Mouse (Mus musculus) heart, postnatal 4 days (tissue): ENCODE data around the gene Sptbn4. TPM values are rescaled to one million over a fixed set of nuclear protein-coding genes. Genes with fewer than 3 reads are reported as not detected.

Experiments used
- DNase-seq: peaks from one replicate; pipeline ENCODE4 v3.0.0; 2021
- total RNA-seq, 2 experiments: library from RNA; stranded (reverse); gene quantifications; 2 replicates each; pipeline ENCODE4 v1.2.3; 2021

The Sptbn4 gene
- total RNA-seq, 2 experiments from 2014 or later, result 0.32 to 0.50 TPM

GRCm38 (mm10) chr7:27473835-27474489, 26.5 kb upstream of the Sptbn4 start:
- DNase-seq, result no peak

- DNase-seq, result peak; percentile 100
These were observed 25.8 kb upstream of the Sptbn4 start, which contains the start of gene Sertad3 for GRCm38 (mm10) chr7:27473156-27473834. Gene Sertad3 (plus strand): TSS chr7:27473768.

- DNase-seq, result no peak
These were observed 25.1 kb upstream of the Sptbn4 start for GRCm38 (mm10) chr7:27472596-27472995.

GRCm38 (mm10) chr7:27471390-27472120, 24.1 kb upstream of the Sptbn4 start:
- no peak for DNase-seq

- no peak for DNase-seq
These were observed 20.2 kb upstream of the Sptbn4 start for GRCm38 (mm10) chr7:27467648-27468047.

- DNase-seq, result no peak
These were observed 13.0 kb upstream of the Sptbn4 start for GRCm38 (mm10) chr7:27460477-27460876.

- DNase-seq, result no peak
These were observed 12.2 kb upstream of the Sptbn4 start for GRCm38 (mm10) chr7:27459640-27460039.

- no peak for DNase-seq
These were observed 11.1 kb upstream of the Sptbn4 start for GRCm38 (mm10) chr7:27458614-27459013.

GRCm38 (mm10) chr7:27455273-27455672, 7.8 kb upstream of the Sptbn4 start:
- DNase-seq, result no peak

GRCm38 (mm10) chr7:27454461-27455121, 7.1 kb upstream of the Sptbn4 start:
- DNase-seq, result no peak

GRCm38 (mm10) chr7:27452206-27452770, 4.8 kb upstream of the Sptbn4 start:
- no peak for DNase-seq

GRCm38 (mm10) chr7:27451359-27451758, 3.9 kb upstream of the Sptbn4 start:
- DNase-seq, result no peak

GRCm38 (mm10) chr7:27449256-27449862, 1.9 kb upstream of the Sptbn4 start:
- DNase-seq, result peak; percentile 88

- DNase-seq, result peak; percentile 49
These were observed 1.1 kb upstream of the Sptbn4 start for GRCm38 (mm10) chr7:27448421-27449206.

- peak; percentile 35 for DNase-seq
These were observed 716 bp downstream of the Sptbn4 start for GRCm38 (mm10) chr7:27446521-27447418.

GRCm38 (mm10) chr7:27446051-27446450, 1.4 kb downstream of the Sptbn4 start:
- peak; percentile 21 for DNase-seq

- no peak for DNase-seq
These were observed 7.5 kb downstream of the Sptbn4 start for GRCm38 (mm10) chr7:27440014-27440413.

GRCm38 (mm10) chr7:27437544-27437943, 9.9 kb downstream of the Sptbn4 start:
- DNase-seq, result no peak

GRCm38 (mm10) chr7:27433794-27434193, 13.7 kb downstream of the Sptbn4 start:
- DNase-seq, result no peak

- DNase-seq, result no peak
These were observed 14.1 kb downstream of the Sptbn4 start for GRCm38 (mm10) chr7:27433349-27433748.
